In genomic region chr11:78717655-78718054, GRCm38 (mm10) we compare ENCODE assay signal across 18 mouse cellular contexts. TPM values are rescaled to one million over a fixed set of nuclear protein-coding genes. Genes with fewer than 3 reads are reported as not detected.
DNase-seq lines count a peak whose midpoint lies in the region; ATAC-seq and TF ChIP-seq lines count a peak whose summit lies in the region.
"Had no signal": no experiment of that assay in that cellular context is flagged by ENCODE, and none has a peak within 500 bp of the region (broad histone marks: within the 10 kb centered on the region; RNA-seq: fewer than 3 reads in every experiment).

No protein-coding gene starts in this region.

- ATAC-seq in intestine, embryonic 16.5 days, result peak; percentile 55; the same call in 1 of the 2 replicates
- no peak for ATAC-seq in intestine, embryonic 15.5 days
- no peak for ATAC-seq in midbrain, embryonic 14.5 days (ENCODE audit: low FRiP score, low TSS enrichment)
- ATAC-seq in midbrain, postnatal 0 days (ENCODE audit: low FRiP score), result no peak
- ATAC-seq in intestine, postnatal 0 days, result no peak
- ATAC-seq: forebrain, embryonic 13.5 days; forebrain, embryonic 15.5 days; forebrain, postnatal 0 days had no signal

- no peaks in the 10 kb centered on the region for H3K4me1 ChIP-seq in intestine, embryonic 16.5 days (ENCODE audit: control insufficient read depth, insufficient read depth, low read length)
- no peaks in the 10 kb centered on the region for H3K4me1 ChIP-seq in intestine, embryonic 15.5 days (replicated peaks)
- peaks cover 4% of the 10 kb centered on the region; the same call in 1 of the 2 replicates for H3K4me1 ChIP-seq in midbrain, embryonic 14.5 days (ENCODE audit: control insufficient read depth, insufficient read depth, low read length)
- no peaks in the 10 kb centered on the region for H3K4me1 ChIP-seq in midbrain, postnatal 0 days (ENCODE audit: insufficient read depth, low read length)
- no peaks in the 10 kb centered on the region for H3K4me1 ChIP-seq in intestine, postnatal 0 days (replicated peaks; ENCODE audit: control insufficient read depth, insufficient read depth, low read length)
- H3K4me1 ChIP-seq: embryonic facial prominence, embryonic 10.5 days; embryonic facial prominence, embryonic 12.5 days; forebrain, embryonic 13.5 days; forebrain, embryonic 15.5 days had no signal

- no peak overlapping the region for H3K4me2 ChIP-seq in intestine, embryonic 16.5 days (ENCODE audit: low read depth, low read length)
- H3K4me2 ChIP-seq in intestine, embryonic 15.5 days (replicated peaks), result no peak overlapping the region
- H3K4me2 ChIP-seq in midbrain, embryonic 14.5 days (ENCODE audit: low read length), result no peak overlapping the region
- no peak overlapping the region for H3K4me2 ChIP-seq in midbrain, postnatal 0 days (ENCODE audit: low read depth, low read length, poor library complexity, severe bottlenecking)
- H3K4me2 ChIP-seq in intestine, postnatal 0 days (replicated peaks; ENCODE audit: low read depth), result no peak overlapping the region
- H3K4me2 ChIP-seq: embryonic facial prominence, embryonic 12.5 days; forebrain, embryonic 13.5 days; forebrain, embryonic 15.5 days had no signal

- H3K27ac ChIP-seq in intestine, embryonic 16.5 days (ENCODE audit: low read length), result 0 out of 2 replicates have a peak overlapping the region, but pooled peaks have one; percentile 0
- no peak overlapping the region for H3K27ac ChIP-seq in intestine, embryonic 15.5 days
- H3K27ac ChIP-seq in midbrain, embryonic 14.5 days (replicated peaks; ENCODE audit: low read depth, low read length), result no peak overlapping the region
- no peak overlapping the region for H3K27ac ChIP-seq in midbrain, postnatal 0 days (ENCODE audit: low read depth, low read length)
- H3K27ac ChIP-seq in intestine, postnatal 0 days (ENCODE audit: low read depth, low read length), result 0 out of 2 replicates have a peak overlapping the region, but pooled peaks have one; percentile 50
- H3K27ac ChIP-seq: embryonic facial prominence, embryonic 10.5 days; embryonic facial prominence, embryonic 12.5 days; forebrain, embryonic 13.5 days; forebrain, embryonic 15.5 days had no signal

- no peaks in the 10 kb centered on the region for H3K36me3 ChIP-seq in intestine, embryonic 16.5 days (ENCODE audit: control insufficient read depth, insufficient read depth, low read length)
- no peaks in the 10 kb centered on the region for H3K36me3 ChIP-seq in intestine, embryonic 15.5 days
- H3K36me3 ChIP-seq in midbrain, embryonic 14.5 days (ENCODE audit: control insufficient read depth, insufficient read depth, low read length), result no peaks in the 10 kb centered on the region
- no peaks in the 10 kb centered on the region for H3K36me3 ChIP-seq in midbrain, postnatal 0 days (ENCODE audit: insufficient read depth, low read length)
- H3K36me3 ChIP-seq in intestine, postnatal 0 days (ENCODE audit: control insufficient read depth, insufficient read depth), result no peaks in the 10 kb centered on the region
- H3K36me3 ChIP-seq: embryonic facial prominence, embryonic 10.5 days; embryonic facial prominence, embryonic 12.5 days; forebrain, embryonic 15.5 days had no signal

- 55% methylated on average over 4 of the region's 4 CpGs for WGBS in intestine, embryonic 16.5 days
- 55% methylated on average over 4 of the region's 4 CpGs for WGBS in intestine, embryonic 15.5 days
- 54% methylated on average over 4 of the region's 4 CpGs for WGBS in midbrain, embryonic 14.5 days
- WGBS in midbrain, postnatal 0 days, result 53% methylated on average over 4 of the region's 4 CpGs
- 42% methylated on average over 4 of the region's 4 CpGs for WGBS in intestine, postnatal 0 days

- no peak overlapping the region for H3K4me3 ChIP-seq in intestine, embryonic 16.5 days (ENCODE audit: low read length)
- no peak overlapping the region for H3K4me3 ChIP-seq in intestine, embryonic 15.5 days (replicated peaks)
- no peak overlapping the region for H3K4me3 ChIP-seq in midbrain, embryonic 14.5 days (replicated peaks; ENCODE audit: low read depth, low read length)
- H3K4me3 ChIP-seq in midbrain, postnatal 0 days (ENCODE audit: low read depth, low read length), result no peak overlapping the region
- no peak overlapping the region for H3K4me3 ChIP-seq in intestine, postnatal 0 days (ENCODE audit: low read depth, low read length)
- H3K4me3 ChIP-seq: embryonic facial prominence, embryonic 10.5 days; embryonic facial prominence, embryonic 12.5 days; forebrain, embryonic 13.5 days; forebrain, embryonic 15.5 days had no signal

- no peaks in the 10 kb centered on the region for H3K27me3 ChIP-seq in intestine, embryonic 16.5 days (replicated peaks; ENCODE audit: control insufficient read depth, insufficient read depth, low read length)
- H3K27me3 ChIP-seq in intestine, embryonic 15.5 days (replicated peaks), result no peaks in the 10 kb centered on the region
- no peaks in the 10 kb centered on the region for H3K27me3 ChIP-seq in midbrain, embryonic 14.5 days (ENCODE audit: control insufficient read depth, insufficient read depth, low read length)
- H3K27me3 ChIP-seq in midbrain, postnatal 0 days (ENCODE audit: insufficient read depth, low read length), result no peaks in the 10 kb centered on the region
- no peaks in the 10 kb centered on the region for H3K27me3 ChIP-seq in intestine, postnatal 0 days (replicated peaks; ENCODE audit: control insufficient read depth, insufficient read depth, low read length)
- H3K27me3 ChIP-seq: embryonic facial prominence, embryonic 12.5 days; forebrain, embryonic 13.5 days; forebrain, embryonic 15.5 days had no signal

- H3K9ac ChIP-seq in intestine, embryonic 16.5 days (ENCODE audit: low read depth, low read length), result no peak overlapping the region
- H3K9ac ChIP-seq in intestine, embryonic 15.5 days, result no peak overlapping the region
- no peak overlapping the region for H3K9ac ChIP-seq in midbrain, embryonic 14.5 days (replicated peaks; ENCODE audit: low read length)
- H3K9ac ChIP-seq in midbrain, postnatal 0 days (replicated peaks; ENCODE audit: low read length, poor library complexity, severe bottlenecking), result no peak overlapping the region
- H3K9ac ChIP-seq in intestine, postnatal 0 days (ENCODE audit: low read depth, low read length), result no peak overlapping the region
- H3K9ac ChIP-seq: embryonic facial prominence, embryonic 12.5 days; forebrain, embryonic 13.5 days; forebrain, embryonic 15.5 days; forebrain, postnatal 0 days had no signal

- no peak for TF ChIP-seq CTCF in midbrain, postnatal 0 days (IDR thresholded peaks at IDR 0.05)
- no peak for TF ChIP-seq CTCF in intestine, postnatal 0 days (IDR thresholded peaks at IDR 0.05; ENCODE audit: low read depth)

- DNase-seq in midbrain, embryonic 14.5 days, result peak; percentile 24
- no peak for DNase-seq in midbrain, postnatal 0 days (ENCODE audit: low spot score)
- no peak for DNase-seq in cerebellum, adult 11 months
- DNase-seq: adrenal gland, adult 8-10 months; adrenal gland, postnatal 25 days; cerebellum, adult 11-12 months; cerebellum, adult 2 months; cerebellum, adult 9-10 months; cerebellum, postnatal 10 days; cerebellum, postnatal 25 days; forebrain, postnatal 0 days had no signal

- H3K9me3 ChIP-seq in intestine, embryonic 16.5 days (ENCODE audit: control insufficient read depth, low read length), result no peaks in the 10 kb centered on the region
- no peaks in the 10 kb centered on the region for H3K9me3 ChIP-seq in intestine, embryonic 15.5 days
- no peaks in the 10 kb centered on the region for H3K9me3 ChIP-seq in midbrain, embryonic 14.5 days (ENCODE audit: control insufficient read depth, low read length)
- H3K9me3 ChIP-seq in midbrain, postnatal 0 days (ENCODE audit: low read length), result no peaks in the 10 kb centered on the region
- H3K9me3 ChIP-seq in intestine, postnatal 0 days (ENCODE audit: control insufficient read depth), result no peaks in the 10 kb centered on the region
- H3K9me3 ChIP-seq: embryonic facial prominence, embryonic 10.5 days; embryonic facial prominence, embryonic 12.5 days; forebrain, embryonic 13.5 days; forebrain, embryonic 15.5 days had no signal

RNA-seq across cellular contexts. Expression of gene Nlk, which starts 20.5 kb away (rescaled TPM):
- polyA plus RNA-seq in intestine, embryonic 16.5 days (2015; fragmentation: Nextera tagmentation; extraction: Ambion mirVana), result 8.4 and 8.8 TPM in 2 replicates
- 9.9 and 10.3 TPM in 2 replicates for polyA plus RNA-seq in intestine, embryonic 15.5 days (2015; fragmentation: Nextera tagmentation; extraction: Ambion mirVana)
- 30.0 and 35.7 TPM in 2 replicates for polyA plus RNA-seq in midbrain, embryonic 14.5 days (2014; fragmentation: Nextera tagmentation; extraction: Ambion mirVana)
- 39.7 and 44.4 TPM in 2 replicates for total RNA-seq in midbrain, postnatal 0 days (2014; rRNA removed)
- polyA plus RNA-seq in midbrain, postnatal 0 days (2015; fragmentation: Nextera tagmentation; extraction: Ambion mirVana), result 21.9 and 25.0 TPM in 2 replicates
- polyA plus RNA-seq in intestine, postnatal 0 days (2015; fragmentation: Nextera tagmentation; extraction: Ambion mirVana), result 14.2 and 15.7 TPM in 2 replicates

RNA-seq across cellular contexts. Expression of gene Ccnq, which starts 33.9 kb away (rescaled TPM):
- polyA plus RNA-seq in intestine, embryonic 16.5 days (2015; fragmentation: Nextera tagmentation; extraction: Ambion mirVana), result 35.9 and 38.5 TPM in 2 replicates
- polyA plus RNA-seq in intestine, embryonic 15.5 days (2015; fragmentation: Nextera tagmentation; extraction: Ambion mirVana), result 39.8 and 40.6 TPM in 2 replicates
- 34.9 and 35.2 TPM in 2 replicates for polyA plus RNA-seq in midbrain, embryonic 14.5 days (2014; fragmentation: Nextera tagmentation; extraction: Ambion mirVana)
- total RNA-seq in midbrain, postnatal 0 days (2014; rRNA removed), result 27.0 and 31.6 TPM in 2 replicates
- 28.9 and 34.4 TPM in 2 replicates for polyA plus RNA-seq in midbrain, postnatal 0 days (2015; fragmentation: Nextera tagmentation; extraction: Ambion mirVana)
- 32.0 and 33.4 TPM in 2 replicates for polyA plus RNA-seq in intestine, postnatal 0 days (2015; fragmentation: Nextera tagmentation; extraction: Ambion mirVana)

Comparison
In these comparisons a context has a peak if more than half of its experiments do, and no peak if none do; other contexts are left out.
1. H3K27ac ChIP-seq: peak in intestine, embryonic 16.5 days (single experiment) and intestine, postnatal 0 days (single experiment); none in intestine, embryonic 15.5 days (single experiment), midbrain, embryonic 14.5 days (single experiment) and midbrain, postnatal 0 days (single experiment).